Mouse (Mus musculus): ENCODE measurements around the gene Phospho2. TPM values are rescaled to one million over a fixed set of nuclear protein-coding genes. Genes with fewer than 3 reads are reported as not detected.

Gene Phospho2
- total RNA-seq, 2 experiments from 2014 or later = 25.3 to 26.2 TPM

DNA sequence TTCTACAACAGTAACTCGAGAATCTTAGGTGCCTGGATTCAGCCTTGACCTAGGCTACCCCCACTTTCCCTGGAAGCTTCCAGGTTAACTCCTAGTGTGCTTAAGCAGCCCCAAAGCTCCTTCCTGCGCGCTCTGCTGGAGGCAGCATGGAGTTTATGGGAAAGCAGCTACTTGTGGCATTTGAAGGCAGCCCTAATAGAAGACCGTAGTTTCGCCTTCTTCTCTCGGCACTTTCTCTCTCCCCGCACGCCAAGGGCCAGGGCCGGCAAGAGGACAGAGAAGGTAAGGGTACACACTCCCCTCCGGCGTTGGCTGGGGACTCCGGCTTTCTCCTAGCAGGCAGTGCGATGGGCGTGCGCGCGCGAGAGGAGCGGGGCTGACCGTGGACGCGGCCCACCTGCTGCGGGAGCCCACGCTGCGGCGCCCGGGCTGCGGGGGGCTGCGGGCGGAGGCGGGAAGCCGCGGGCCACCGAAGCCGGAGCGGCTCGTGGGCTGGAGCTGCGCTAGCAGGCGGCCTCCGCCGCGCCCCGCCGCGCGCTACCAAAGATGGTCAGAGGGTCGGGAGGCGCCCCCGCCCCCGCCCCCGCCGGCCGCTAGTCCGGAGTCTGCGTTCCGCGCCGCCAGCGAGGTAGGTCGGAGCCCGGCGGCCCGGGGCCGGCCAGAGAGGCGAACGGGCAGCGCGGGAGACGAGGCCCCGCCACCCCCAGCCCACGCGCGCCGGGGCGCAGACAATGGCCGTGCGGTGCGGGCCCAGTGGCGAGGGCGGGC, 33.1 kb downstream of the Phospho2 start:
- DNase-seq (ENCODE audit: low spot score in 2 of 2) = peak; percentile 39 to 51

DNA sequence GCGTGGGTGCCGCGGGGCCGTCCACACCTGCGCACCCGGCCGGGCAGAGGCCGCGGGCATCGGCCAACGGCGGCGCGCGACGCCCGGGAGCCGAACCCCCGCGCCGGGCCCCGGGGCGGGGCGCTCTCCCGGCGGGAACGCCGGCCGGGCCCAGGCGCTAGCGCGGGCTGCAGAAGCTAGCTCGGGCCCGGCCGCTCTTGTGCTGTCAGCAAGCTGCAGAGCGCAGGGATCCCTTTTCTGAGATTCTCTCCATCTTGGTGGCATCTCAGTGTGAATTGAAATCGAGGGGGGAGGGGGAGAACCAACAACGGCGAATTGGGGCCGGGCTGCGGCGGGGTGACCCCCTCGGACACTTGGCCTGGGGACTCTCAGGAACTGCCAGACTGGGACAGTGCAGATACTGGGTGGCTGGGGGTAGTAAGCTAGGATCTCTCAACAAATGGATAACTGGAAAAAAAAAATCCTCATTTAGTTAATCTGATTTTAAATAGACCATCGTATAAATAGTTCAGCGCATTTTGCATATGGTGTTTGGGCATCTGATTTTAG, 33.8 kb downstream of the Phospho2 start:
- peak; percentile 4 to 52 for DNase-seq (ENCODE audit: low spot score in 2 of 2)

DNA sequence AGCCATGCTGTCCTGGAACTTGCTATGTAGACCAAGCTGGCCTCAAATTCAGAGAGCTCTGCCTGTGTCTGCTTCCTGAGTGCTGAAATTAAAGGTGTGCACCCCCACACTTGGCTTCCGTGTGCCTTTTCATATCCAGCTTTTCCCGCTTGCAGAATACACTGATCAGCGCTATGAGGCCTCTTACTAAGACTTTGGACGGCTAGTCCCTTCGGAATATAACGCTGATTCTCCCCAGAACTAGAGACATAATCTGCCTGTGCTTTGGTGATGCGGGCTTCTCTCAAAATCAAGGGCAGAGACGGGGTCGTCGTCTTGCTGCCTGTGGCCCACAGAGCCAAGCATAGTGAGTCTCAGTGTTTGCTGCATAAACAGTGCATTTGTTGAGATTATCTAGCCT, 36.5 kb downstream of the Phospho2 start:
- DNase-seq (ENCODE audit: low spot score in 2 of 2) = no peak

DNA sequence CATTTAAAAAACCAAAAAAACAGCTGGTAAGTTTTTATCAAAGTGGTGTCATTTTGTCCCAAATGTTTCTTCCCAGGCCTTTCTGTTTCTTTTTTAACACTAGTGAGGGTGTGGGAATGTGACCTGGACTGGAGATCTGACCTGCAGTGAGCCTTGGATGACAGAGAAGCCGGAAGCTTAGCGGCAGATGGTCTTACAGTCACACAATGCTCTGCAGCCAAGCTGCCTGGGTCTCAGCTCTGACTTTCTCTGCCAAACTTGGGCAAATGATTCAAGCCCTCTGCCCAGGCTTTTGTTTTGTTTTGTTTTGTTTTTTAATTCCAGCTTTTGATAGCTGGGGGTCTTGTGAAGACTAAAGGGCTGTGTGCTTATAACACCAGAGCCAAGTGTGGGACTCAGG, 37.0 kb downstream of the Phospho2 start:
- no peak for DNase-seq (ENCODE audit: low spot score in 2 of 2)

DNA sequence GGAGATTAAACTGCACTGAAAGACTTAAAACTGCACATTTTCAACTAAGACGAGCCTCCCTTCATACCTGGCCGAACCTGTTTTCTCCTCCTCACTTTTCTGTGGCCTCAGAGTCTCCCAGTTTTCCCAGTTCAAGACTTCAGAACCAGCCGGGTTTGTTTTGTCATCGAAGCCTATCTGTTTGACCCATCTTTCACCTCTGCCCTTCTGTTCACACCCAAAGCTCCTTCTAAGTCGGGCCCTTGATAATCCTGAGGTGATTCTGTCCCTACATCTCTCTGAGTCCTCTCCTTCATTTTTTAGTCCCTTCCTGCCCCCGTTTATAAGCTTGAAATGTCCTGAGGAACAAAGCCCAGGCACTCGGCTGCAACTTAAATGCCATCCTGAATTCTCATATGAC, 38.6 kb downstream of the Phospho2 start:
- no peak for DNase-seq (ENCODE audit: low spot score in 2 of 2)

DNA sequence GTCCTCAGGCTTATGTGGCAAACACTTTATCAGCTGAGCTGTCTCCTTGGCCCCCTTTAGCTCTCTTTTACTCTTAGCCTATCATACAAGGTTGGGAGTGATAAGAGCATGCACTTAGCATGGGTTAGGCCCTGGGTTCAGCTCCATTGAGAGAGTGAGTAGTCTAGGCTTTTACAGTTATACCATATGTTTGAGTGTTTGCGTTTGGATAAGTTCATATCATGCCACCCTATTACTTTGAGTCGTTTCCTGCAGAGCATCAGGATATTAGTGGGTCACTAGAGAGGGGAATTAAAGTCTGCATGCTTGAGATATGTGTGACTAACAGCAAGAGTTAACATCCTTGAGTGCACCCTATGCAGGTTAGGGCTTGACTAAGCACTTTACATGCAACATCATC, 40.3 kb downstream of the Phospho2 start:
- DNase-seq (ENCODE audit: low spot score in 2 of 2) = no peak

DNA sequence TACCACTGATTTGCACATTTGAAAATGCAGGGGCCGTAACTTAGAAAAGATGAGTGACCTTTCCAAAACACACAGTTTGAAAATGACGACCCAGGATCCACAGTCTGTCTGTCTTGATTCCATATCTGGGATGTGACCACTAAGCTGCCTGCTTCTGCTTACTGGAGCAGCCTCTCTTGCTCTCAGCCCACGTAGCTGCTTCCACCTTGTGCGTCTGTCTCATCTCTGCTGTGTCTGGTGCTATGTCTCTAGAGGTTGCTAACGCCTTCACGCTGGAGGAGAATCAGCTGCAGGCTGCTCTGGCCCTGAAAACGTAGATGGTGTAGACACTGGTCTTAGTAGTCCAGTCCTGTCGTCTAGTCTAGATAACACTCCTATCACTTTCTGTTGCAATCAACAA, 40.7 kb downstream of the Phospho2 start:
- DNase-seq (ENCODE audit: low spot score in 2 of 2) = no peak

DNA sequence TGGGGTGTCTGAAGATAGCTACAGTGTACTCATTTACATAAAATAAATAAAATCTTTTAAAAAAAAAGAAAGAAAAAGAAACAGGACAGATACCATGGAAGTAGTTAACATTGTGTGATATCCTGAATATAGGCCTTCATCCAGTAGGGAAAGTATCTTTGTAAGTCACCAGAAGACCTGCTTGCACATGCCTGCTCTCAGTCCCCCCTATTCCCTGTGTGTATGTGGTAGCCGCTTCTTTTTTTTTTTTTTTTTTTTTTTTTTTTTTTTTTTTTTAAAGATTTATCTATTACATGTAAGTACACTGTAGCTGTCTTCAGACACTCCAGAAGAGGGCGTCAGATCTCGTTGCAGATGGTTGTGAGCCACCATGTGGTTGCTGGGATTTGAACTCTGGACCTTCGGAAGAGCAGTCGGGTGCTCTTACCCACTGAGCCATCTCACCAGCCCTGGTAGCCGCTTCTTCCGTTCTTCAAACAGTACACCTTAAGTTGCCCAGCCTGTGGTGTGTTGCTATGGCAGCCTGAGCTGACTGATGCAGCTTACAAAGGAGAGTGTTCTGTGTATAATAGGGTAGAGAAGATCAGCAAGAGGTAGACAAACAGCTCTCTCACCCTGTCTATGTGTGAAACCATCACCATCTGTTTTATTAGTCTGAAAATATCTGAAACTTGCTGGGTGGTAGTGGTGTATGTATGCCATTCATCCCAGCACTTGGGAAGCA, 48.0 kb downstream of the Phospho2 start:
- no peak for DNase-seq (ENCODE audit: low spot score in 2 of 2)

DNA sequence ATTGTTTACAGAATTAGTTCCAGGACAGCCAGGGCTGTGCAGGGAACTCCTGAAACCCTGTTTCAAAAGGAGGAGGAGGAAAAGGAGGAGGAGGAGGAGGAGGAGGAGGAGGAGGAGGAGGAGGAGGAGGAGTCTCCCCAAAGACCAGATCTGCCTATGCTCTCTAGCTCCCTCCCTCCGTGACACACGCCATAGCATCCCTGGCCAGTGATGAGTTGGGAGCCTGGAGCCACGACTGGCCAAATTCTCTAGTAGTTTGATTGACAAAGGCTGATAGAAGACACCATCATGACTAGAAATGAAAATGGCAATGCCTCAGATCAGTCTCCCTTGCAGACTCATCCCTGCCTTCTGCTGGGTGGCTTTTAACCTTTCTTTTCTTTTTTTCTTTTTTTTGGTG, 48.6 kb downstream of the Phospho2 start:
- no peak for DNase-seq (ENCODE audit: low spot score in 2 of 2)

DNA sequence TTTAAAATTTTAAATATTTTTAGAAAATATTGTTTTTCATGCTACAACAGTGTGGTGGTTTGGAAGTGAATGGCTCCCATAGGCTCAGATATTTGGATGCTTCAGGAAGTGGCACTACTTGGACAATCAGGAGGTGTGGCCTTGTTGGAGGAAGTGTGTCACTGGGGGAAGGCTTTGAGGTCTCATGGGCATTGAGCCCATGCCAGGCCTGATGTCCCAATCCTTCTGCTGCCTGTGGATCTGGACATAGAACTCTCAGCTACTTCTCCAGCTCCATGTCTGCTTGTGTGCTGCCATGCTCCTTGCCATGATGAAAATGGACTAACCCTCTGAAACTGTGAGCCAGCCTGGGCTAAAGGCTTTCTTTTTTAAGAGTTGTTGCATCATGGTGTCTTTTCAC, 49.3 kb downstream of the Phospho2 start:
- DNase-seq (ENCODE audit: low spot score in 2 of 2) = no peak

DNA sequence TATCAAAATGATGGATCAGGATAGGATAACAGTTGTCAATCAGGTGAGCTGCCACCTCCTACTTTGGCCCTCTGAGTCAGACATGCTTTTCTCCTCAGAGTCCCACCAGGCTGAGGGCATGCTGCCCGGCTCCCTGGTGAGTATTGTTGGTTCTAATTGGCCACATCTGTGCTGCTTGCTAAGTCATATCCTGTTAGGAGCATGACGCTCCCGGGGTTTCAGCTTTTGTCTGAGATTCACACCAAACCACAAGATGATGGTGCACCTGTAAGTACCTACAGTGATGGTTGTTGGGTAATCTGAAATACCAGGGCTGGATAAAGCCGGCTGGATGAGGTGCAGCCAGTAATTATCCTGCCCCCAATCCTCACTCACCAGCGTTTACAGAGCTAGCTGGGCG, 50.8 kb downstream of the Phospho2 start:
- no peak for DNase-seq (ENCODE audit: low spot score in 2 of 2)

DNA sequence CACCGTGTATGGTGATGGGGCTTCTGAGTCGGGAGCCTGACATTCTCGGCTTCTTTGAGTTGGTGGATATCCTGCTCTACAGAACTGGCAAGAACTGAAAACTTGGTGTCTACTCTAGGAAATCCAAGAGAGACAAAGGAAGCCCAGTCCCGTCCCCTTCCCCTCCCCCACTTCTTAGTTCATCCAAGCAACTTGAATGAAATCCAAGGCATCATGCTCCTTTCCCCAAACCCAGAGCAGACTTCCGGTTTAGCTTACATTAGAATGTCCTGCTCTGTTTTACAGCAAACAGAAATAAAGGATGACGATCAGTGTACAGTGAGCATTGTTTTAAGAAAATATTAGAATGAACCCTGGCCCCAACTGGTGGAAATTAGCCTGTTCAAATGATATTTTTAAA, 59.8 kb downstream of the Phospho2 start:
- no peak for DNase-seq (ENCODE audit: low spot score in 2 of 2)

Other genes starting within 250 kb of the Phospho2 start
- under 1 TPM; 0.02 to 0.12 TPM for gene Lrp2, start 203.6 kb upstream of the Phospho2 start, total RNA-seq (2021)
- gene Bbs5, start 142.5 kb upstream of the Phospho2 start, total RNA-seq (2021) = 10 to 100 TPM; 24.5 to 28.4 TPM
- under 1 TPM; 0.88 to 0.94 TPM for gene Klhl41, start 119.5 kb upstream of the Phospho2 start, total RNA-seq (2021)
- 10 to 100 TPM; 14.4 to 15.4 TPM for gene Fastkd1, start 76.1 kb upstream of the Phospho2 start, total RNA-seq (2021)
- gene Ppig, start 67.1 kb upstream of the Phospho2 start, total RNA-seq (2021) = 10 to 100 TPM; 66.6 to 69.0 TPM
- 1 to 10 TPM; 2.2 to 2.6 TPM for gene Ccdc173, start within 50 bp of the Phospho2 start, total RNA-seq (2021)
- 10 to 100 TPM; 54.2 to 54.4 TPM for gene Klhl23, start 32.3 kb downstream of the Phospho2 start, total RNA-seq (2021)
- gene Ssb, start 71.9 kb downstream of the Phospho2 start, total RNA-seq (2021) = 100 to 1,000 TPM; 121 to 128 TPM
- gene Mettl5, start 96.0 kb downstream of the Phospho2 start, total RNA-seq (2021) = 10 to 100 TPM; 14.1 to 16.6 TPM
- 100 to 1,000 TPM; 118 to 130 TPM for gene Ubr3, start 107.6 kb downstream of the Phospho2 start, total RNA-seq (2021)
- under 1 TPM; 0.68 to 0.86 TPM for gene Myo3b, start 249.5 kb downstream of the Phospho2 start, total RNA-seq (2021)